In genomic region chr1:170292239-170292951, GRCm38 (mm10) we compare ENCODE assay signal across 9 mouse cellular contexts. TPM values are rescaled to one million over a fixed set of nuclear protein-coding genes. Genes with fewer than 3 reads are reported as not detected.
DNase-seq lines count a peak whose midpoint lies in the region; ATAC-seq and TF ChIP-seq lines count a peak whose summit lies in the region.
"Had no signal": no experiment of that assay in that cellular context is flagged by ENCODE, and none has a peak within 500 bp of the region (broad histone marks: within the 10 kb centered on the region; RNA-seq: fewer than 3 reads in every experiment).

No protein-coding gene starts in this region.

- TF ChIP-seq CTCF in cortical plate, adult 2 months (IDR thresholded peaks at IDR 0.05; ENCODE audit: extremely low read depth, insufficient read depth, low read length): peak; percentile 55

- H3K4me2 ChIP-seq in heart, embryonic 15.5 days: peak overlapping the region; percentile 27

- ATAC-seq in heart, embryonic 15.5 days (replicated peaks; ENCODE audit: insufficient number of reproducible peaks, insufficient read depth, low FRiP score, low read depth): no peak
- ATAC-seq in CD4-positive, CD25-positive, alpha-beta regulatory T cell, adult 4 months: no peak

- no peaks in the 10 kb centered on the region for H3K27me3 ChIP-seq in heart, embryonic 15.5 days

- peak; percentile 37 for DNase-seq in urinary bladder, postnatal 14 days (ENCODE audit: low spot score)
- DNase-seq in urinary bladder, adult 2 months (ENCODE audit: low spot score): no peak
- DNase-seq in layer of hippocampus, adult 11-12 months (ENCODE audit: low spot score): peak; percentile 78
- DNase-seq in lung, postnatal 10 days: peak; percentile 83
- DNase-seq in right cerebral cortex, postnatal 36 days (ENCODE audit: low spot score in 2 of 2): peak; percentile 20 to 55

- no peak for TF ChIP-seq POLR2A in cortical plate, adult 2 months (IDR thresholded peaks at IDR 0.05; ENCODE audit: extremely low read depth, insufficient read depth, low read length)

- no peak overlapping the region for H3K27ac ChIP-seq in cortical plate, adult 2 months (ENCODE audit: insufficient read depth, low read length)
- H3K27ac ChIP-seq in heart, embryonic 15.5 days: no peak overlapping the region

- no peaks in the 10 kb centered on the region for H3K36me3 ChIP-seq in heart, embryonic 15.5 days

- H3K4me1 ChIP-seq in cortical plate, adult 2 months (ENCODE audit: control insufficient read depth, insufficient read depth, low read length): 0 out of 2 replicates have a peak, but pooled peaks cover 1% of the 10 kb centered on the region
- H3K4me1 ChIP-seq in heart, embryonic 15.5 days (replicated peaks): peaks cover 3% of the 10 kb centered on the region; the same call in 1 of the 2 replicates

- H3K9ac ChIP-seq in heart, embryonic 15.5 days: no peak overlapping the region

- H3K9me3 ChIP-seq in heart, embryonic 15.5 days (replicated peaks): no peaks in the 10 kb centered on the region

- WGBS in heart, embryonic 15.5 days: 38% methylated on average over 9 of the region's 9 CpGs

- H3K4me3 ChIP-seq in cortical plate, adult 2 months (ENCODE audit: insufficient read depth, low read length): no peak overlapping the region
- H3K4me3 ChIP-seq in heart, embryonic 15.5 days: no peak overlapping the region
- H3K4me3 ChIP-seq: myocyte had no signal

RNA-seq across cellular contexts. Expression of gene Gm7694, which starts 13.7 kb away (rescaled TPM):
- 9.3 and 12.0 TPM in 2 replicates for polyA plus RNA-seq in urinary bladder, adult 2 months (2012; rRNA removed)
- 6.3 and 6.5 TPM in 2 replicates for polyA plus RNA-seq in cortical plate, adult 2 months (2012; rRNA removed)
- polyA plus RNA-seq in heart, embryonic 15.5 days (2015; fragmentation: Nextera tagmentation; extraction: Ambion mirVana): 4.0 and 5.1 TPM in 2 replicates
- polyA plus RNA-seq in CD4-positive, CD25-positive, alpha-beta regulatory T cell, adult 4 months (2017; shearing (Covaris generic)): not detected

RNA-seq across cellular contexts. Expression of gene Sh2d1b1, which starts 15.3 kb away (rescaled TPM):
- polyA plus RNA-seq in urinary bladder, adult 2 months (2012; rRNA removed): 0.34 and 0.41 TPM in 2 replicates
- not detected in 2 replicates for polyA plus RNA-seq in cortical plate, adult 2 months (2012; rRNA removed)
- 0.19 and 0.24 TPM in 2 replicates for polyA plus RNA-seq in heart, embryonic 15.5 days (2015; fragmentation: Nextera tagmentation; extraction: Ambion mirVana)
- not detected for polyA plus RNA-seq in CD4-positive, CD25-positive, alpha-beta regulatory T cell, adult 4 months (2017; shearing (Covaris generic))

RNA-seq across cellular contexts. Expression of gene Spata46, which starts 16.2 kb away (rescaled TPM):
- polyA plus RNA-seq in urinary bladder, adult 2 months (2012; rRNA removed): not detected in 2 replicates
- not detected in 2 replicates for polyA plus RNA-seq in cortical plate, adult 2 months (2012; rRNA removed)
- polyA plus RNA-seq in heart, embryonic 15.5 days (2015; fragmentation: Nextera tagmentation; extraction: Ambion mirVana): 1.6 and 1.7 TPM in 2 replicates
- not detected for polyA plus RNA-seq in CD4-positive, CD25-positive, alpha-beta regulatory T cell, adult 4 months (2017; shearing (Covaris generic))
- polyA plus RNA-seq: myocyte had no signal

RNA-seq across cellular contexts. Expression of gene Sh2d1b2, which starts 59.8 kb away (rescaled TPM):
- polyA plus RNA-seq in urinary bladder, adult 2 months (2012; rRNA removed): 0.03 TPM in 1 of 2 replicates, not detected in the other
- not detected in 2 replicates for polyA plus RNA-seq in cortical plate, adult 2 months (2012; rRNA removed)
- not detected in 2 replicates for polyA plus RNA-seq in heart, embryonic 15.5 days (2015; fragmentation: Nextera tagmentation; extraction: Ambion mirVana)
- polyA plus RNA-seq in CD4-positive, CD25-positive, alpha-beta regulatory T cell, adult 4 months (2017; shearing (Covaris generic)): not detected
- polyA plus RNA-seq: myocyte had no signal
